Mouse (Mus musculus) common myeloid progenitor, adult 5-6 weeks (primary cell): Measurements from ENCODE around the gene Drd5. TPM values are rescaled to one million over a fixed set of nuclear protein-coding genes. Genes with fewer than 3 reads are reported as not detected.
A peak's percentile ranks its signal among the peaks of the same experiment; 100 is the strongest.

Experiments
- ATAC-seq: replicated peaks from 2 replicates; pipeline ENCODE4 v1.8.0; 2016; ENCODE audit warnings: low read depth, mild to moderate bottlenecking, moderate TSS enrichment, inconsistent platforms; ENCODE audit not compliant: poor library complexity, severe bottlenecking
- total RNA-seq: library from RNA; stranded (forward); fragments of 200-1000, 187-1606 nt; gene quantifications from 2 replicates; pipeline ENCODE4 v1.2.3, GENCODE M21; 2017

Drd5 gene
- not detected in 2 replicates for total RNA-seq

DNA sequence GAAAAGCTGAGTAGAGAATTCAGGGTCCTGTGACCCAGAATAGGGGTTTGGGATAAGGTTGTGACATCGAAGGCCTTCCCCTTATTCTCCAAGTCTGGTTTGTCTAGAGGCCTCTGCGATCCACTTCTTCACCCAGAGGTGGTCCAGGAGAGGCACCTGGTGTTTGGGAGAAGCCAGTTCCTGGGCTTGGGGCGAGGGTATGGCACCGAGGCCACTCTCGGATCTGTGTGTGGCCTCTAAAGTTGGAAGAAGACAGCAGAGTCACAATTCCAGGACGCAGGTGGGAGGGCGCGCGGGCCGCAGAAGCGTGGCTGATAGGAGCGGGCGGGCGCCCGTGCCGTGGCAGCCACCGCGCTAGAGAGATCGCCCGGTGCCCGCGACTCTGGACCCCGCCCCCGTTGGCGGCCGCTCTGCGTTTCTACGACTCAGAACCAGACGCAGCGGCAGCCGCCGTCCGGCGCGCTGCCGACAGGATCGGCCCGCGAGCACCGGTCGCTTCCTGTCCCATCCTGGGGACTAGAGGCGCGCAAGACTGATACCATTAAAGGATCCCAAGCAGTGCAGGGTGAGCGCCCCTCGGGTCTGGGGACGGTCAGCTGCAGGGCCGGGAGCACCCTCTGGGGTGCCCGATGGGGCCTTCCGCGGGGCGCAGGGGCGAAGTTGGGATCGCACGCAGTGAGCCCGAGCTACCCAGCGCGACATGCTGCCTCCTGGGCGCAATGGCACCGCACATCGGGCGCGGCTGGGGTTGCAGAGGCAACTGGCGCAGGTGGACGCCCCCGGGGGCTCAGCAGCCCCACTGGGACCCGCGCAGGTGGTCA is at the start of gene Drd5:
Drd5 (plus strand) TSS at position 402 of the 821 bp plus-strand sequence.
- no peak for ATAC-seq

DNA sequence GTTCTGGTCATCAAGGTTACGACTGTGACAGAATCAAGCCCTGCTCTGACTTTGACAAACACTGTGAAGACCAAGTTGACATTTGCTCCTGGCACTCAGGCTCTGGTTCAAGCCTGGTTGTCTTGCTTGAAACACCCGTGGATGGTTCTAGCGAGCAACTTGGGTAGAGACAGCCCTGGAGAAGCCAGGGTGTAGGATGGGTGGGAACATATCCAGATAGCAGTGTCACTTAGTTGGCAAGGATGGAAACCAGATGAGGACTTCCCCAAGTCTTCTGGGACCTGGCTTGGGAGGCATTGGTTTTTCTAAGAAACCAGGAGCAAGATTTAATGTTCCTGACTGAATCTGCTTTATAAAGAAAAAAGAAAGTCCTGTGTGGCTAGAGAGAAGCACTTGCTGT is 48.2 kb upstream of the Drd5 start:
- ATAC-seq = no peak

DNA sequence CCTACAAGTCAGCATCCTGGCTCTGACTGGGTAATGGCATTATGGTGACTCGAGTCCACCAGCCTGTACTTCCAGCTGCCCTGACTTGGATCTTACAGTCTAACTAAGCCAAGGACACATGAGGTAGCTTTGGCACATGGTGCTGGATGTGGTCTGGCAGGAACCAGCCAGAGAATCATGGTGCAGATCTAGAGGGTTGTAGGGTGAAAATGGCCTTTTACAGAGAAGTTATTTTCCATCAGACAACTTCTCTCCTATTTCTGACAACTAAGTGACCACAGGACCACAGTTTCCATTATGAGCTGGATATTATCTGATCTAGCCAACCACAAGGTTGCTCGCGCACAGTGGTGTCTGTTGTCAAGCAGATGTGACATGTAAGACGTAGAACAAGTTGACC is 45.3 kb upstream of the Drd5 start:
- ATAC-seq = peak; percentile 69

DNA sequence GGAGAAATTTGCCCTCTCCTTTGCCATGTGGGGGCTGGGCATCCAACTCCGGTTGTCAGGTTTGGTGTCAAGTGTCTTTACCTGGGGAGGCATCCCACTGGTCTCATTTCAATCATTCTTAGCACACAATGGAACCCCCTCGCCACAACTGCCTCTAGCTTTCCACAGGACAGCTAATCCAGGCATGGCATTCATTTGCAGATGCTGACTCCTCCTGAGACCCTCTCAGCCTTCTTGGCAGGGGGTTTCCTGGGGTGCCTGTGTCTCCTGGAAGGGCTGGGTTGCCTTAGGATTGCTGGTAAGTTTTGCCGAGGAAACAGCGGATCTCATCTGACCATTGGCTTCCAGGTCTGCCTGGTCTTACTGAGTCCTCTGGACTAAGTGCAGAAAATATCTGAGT is 43.4 kb upstream of the Drd5 start, which contains the start of gene Otop1:
Otop1 (plus strand) TSS at position 202 of the 400 bp plus-strand sequence.
- no peak for ATAC-seq

DNA sequence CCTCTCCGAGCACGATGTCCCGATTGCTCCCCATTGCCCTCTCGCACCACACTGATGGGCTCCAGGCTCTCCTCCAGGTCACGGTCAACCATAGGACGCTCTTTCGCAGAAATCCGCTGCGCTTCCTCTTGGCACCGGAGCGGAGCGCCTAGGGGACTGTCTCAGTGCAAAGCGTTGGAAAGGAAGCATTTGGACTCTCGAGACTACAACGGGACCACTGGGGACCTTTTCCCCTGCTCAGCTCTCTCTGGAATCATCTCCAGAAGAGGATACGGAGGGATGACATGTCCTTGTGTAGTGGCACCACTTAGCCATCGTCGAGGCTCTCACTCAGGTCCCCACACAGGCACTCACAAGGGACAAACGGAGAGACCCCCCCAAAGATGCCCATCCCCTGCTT is 42.7 kb upstream of the Drd5 start:
- ATAC-seq = no peak

DNA sequence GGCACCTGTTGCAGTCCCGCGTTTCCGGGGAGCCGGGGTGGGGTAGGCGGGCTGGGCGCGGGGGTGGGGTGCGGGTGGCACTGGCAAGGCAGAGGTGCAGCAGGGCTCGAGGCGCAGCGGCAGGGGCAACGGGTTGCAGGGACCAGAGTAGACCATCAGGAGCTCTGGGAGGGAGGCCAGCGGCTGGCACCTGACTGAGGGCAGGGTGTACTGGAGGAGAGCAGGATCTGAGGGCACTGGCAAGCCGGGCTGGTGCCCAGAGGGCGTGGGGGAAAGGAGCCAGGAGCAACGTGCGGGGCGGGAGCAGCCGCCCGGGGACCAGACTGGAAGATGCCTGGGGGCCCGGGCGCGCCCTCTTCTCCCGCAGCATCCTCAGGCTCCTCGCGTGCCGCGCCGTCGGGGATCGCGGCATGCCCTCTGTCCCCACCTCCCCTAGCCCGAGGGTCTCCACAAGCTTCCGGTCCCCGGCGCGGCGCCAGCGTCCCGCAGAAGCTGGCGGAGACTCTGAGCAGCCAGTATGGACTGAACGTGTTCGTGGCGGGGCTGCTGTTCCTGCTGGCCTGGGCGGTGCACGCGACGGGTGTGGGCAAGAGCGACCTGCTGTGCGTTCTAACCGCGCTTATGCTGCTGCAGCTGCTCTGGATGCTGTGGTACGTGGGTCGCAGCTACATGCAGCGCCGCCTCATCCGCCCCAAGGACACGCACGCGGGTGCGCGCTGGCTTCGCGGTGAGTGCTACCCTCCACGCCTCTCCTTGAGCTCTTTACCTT is 41.9 kb upstream of the Drd5 start:
- ATAC-seq = 0 out of 2 replicates have a peak, but pooled peaks have one; percentile 12

DNA sequence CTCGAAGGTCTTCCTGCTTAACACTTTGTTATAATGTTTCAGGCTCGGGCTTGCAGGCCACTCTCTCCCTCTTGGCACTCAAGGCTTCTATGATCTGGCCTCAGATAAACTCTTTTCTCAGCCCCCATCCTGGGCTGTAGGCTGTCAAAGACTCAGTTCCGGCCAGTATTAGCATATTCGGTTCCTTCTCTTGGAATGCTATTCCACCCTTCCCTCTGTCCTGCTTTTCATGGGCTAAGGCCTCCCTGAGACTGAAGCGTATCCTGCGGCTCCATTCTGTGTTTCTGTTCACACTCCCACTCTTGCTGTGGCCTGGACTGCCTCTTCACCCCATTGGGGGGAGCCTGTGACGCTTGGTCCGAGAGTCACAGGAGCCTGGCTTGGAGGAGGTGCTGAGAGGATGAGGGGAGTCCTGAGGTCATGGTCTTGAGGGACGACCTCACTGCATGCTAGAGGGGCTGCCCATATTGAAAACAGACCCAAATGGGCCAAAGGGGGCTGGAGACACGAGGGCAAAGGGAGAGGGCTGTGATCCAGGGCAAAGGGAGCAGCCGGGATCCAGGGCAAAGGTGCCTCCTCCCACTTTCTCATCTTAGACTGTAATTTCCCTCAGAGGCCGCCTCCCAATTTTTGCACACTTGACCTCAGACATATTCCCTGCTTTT is 41.1 kb upstream of the Drd5 start:
- ATAC-seq = no peak

DNA sequence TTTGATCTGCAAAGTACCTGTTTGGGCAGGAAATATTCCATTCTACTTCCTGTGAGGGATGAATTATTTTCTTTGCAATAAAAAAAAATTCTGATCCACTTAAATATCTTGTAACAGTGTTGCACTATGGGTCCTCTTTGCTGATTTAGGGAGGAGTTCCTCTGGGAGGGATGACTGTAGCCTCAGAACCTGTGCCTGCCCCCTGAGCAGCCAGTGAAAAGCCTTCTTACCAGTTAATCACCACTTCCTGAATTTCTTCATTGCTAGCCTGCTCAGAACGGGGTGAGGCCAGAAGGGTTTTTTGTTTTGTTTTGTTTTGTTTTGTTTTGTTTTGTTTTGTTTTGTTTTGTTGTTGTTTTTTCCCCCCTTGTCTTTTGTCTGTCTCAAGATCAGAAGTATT is 39.1 kb upstream of the Drd5 start:
- peak; percentile 47; the same call in 1 of the 2 replicates for ATAC-seq

DNA sequence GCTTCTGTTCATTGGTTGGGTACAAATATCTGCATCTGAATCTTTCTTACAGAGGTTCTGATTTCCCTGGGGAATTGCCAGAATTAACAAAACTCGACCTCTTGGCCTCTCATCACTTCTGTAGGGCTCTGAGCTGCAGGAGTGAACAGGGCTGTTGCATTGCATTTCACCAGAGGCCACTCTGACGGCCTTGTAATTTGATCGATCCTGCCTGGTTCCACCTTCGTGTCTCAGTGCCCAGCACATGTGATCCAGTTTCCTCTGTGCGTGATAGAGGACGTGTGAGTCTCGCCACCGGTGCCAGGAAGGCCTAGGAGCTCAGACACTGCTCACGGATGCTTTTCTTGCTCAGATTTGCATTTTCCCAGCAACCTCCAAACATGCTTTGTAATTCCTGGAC is 33.4 kb upstream of the Drd5 start:
- ATAC-seq = no peak

DNA sequence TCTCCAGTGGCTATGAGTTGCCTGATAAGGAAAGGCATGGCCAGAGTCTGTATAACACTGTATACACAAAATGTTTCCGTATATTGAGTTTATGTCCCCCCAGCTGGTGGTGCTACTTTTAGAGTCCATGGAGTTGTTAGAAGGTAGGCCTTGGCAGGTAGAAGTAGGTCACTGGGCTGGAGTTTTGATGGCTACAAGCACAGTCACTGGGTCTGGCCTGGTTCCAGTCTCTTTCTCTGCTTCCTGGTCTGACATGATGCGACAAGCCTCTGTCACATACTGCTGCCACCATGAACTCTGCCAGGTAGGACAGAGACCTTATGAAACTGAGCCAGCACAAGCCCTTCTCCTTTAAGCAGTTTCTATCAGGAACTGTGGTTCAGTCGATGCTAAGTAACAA is 30.7 kb upstream of the Drd5 start:
- no peak for ATAC-seq

DNA sequence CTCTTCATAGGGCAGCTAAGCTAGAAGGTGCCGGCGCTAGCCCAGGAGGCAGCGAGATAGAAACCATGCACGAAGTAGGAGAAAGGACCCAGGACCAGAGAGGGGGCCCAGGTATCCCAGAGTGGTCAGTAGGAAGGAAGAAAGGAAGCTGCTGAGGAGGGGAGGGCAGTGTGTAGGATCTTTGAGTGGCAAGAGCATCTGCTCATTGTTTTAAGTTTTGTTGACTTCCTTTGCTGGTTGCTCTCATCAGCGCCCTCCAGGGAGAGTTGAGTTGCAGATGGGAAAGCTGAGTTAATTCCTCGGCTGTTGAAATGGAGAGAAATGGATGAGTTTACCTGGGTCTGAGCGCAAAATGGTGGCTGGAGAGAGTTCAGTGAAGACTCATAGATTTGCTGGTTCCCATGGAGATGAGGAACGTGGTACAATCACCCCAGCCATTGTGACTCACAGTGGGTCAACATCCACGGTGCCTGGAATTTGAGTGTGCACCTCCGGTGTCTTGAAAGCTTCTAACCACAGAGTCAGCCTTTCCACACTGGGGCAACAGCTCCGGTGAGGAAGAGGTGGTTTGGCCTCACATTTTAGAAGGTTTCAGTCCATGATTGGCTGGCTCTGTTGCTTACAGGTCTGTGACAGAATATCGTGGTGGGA is 17.3 kb upstream of the Drd5 start:
- ATAC-seq = no peak

DNA sequence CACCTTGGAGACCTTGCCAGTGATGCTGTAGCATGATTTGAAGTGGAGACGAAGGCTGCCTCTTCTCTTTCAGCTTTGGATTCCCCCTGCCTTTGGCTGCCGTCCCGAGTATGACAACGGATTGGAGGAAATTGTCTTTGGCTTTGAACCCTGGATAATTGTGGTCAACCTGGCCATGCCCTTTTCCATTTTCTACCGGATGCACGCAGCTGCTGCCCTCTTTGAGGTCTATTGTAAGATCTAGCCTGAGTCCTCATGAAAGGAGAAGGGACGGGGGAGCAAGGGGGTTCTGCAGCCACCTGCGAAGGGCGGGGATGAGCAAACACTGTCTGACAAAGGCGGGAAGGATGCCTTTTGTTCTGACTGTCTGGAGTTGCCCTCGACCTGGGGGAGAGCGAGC is 16.5 kb upstream of the Drd5 start:
- ATAC-seq = no peak

DNA sequence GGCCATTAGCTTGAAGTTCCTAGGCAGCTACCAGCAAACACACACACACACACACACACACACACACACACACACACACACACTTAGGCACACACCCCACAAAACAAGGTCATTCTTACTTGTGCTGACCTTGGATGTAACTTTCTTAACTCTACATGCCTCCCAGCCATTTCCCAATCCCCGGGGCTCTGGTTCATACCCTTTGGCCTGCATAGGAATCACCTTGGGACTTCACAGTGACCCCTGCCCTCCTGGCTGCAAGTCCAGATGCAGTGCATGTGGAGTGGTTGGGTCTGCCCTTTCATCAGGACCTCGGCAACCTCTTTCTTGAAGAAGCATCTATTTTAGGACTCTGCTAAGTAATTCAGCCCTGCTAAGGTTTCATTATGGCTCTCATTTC is 13.9 kb upstream of the Drd5 start:
- ATAC-seq = no peak

DNA sequence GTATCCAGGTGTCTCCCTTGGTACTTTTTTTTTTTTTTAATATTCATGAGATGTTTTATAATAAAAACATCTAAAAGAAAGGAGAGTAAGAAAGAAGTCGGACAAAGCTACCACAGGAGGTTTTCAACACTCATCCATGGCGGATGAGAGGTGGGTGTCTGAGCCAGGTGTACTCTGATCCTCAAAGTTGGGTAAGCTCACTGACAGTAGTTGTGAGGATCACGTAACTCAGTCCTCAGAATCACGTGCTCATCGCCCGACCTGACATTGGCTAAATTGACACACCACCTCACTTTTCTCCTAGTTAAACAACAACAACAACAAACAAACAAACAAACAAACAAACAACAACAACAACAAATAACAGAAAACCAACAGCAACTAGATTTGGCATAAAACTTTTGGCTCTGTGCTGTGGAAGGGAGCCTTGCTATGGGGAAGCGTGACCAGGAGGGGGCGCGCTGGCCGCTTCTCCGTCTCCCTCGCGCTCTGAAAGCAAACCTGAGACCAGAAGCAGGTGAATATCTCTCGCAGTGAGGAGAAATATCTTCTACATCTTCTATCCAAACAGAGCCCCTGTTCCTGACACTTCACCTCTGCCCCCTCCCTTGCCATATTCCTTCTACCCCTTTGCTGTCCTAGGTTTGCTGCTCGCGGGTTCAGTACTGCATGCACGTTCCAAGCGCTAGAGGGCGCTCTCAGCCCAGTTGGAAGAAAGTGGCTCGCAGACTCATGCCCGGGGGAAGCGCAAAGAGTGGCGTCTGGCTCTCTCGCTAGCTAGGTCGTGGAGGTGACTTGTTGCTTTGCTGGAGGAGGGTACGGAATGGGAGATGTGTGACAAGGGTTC is 11.7 kb upstream of the Drd5 start:
- peak; percentile 94 for ATAC-seq

DNA sequence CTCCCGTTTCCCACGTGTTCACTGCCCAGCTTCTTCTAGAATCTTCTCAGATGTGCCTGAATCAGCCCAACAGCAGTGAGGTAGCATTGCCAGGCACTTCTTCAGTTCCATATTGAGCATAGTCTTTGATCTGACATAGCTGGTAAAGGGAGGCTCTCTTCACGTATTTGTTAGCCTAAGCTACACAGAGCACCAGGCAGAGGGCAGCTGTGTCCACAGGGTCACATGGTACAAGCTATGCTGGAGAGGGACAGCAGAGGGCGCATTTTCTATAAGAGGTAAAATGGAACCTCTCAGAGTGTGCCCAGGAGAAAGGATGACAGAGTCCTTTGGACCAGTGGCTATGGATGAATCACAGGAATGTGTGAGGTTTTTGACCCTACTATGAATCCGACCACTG is 10.3 kb upstream of the Drd5 start:
- ATAC-seq = peak; percentile 75

DNA sequence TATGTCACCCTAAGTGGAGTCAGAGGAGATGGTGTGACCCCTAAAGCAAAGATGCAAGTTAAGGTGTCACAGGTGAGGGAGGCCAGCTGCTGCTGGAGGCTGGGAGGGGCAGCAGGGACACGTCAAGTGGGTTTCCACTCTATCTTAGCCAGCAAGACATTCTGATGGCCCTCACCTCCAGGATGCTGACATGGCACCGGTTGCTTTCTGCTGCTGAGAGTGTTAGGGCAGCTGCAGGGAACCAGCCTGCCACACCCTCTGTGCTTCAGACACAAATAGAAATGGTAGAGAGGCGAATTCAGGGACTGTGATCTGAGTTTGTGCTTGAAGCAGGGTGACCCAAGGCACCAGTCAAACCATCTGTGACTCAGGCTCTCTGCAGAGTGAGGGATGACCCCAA is 9.4 kb upstream of the Drd5 start:
- ATAC-seq = no peak

DNA sequence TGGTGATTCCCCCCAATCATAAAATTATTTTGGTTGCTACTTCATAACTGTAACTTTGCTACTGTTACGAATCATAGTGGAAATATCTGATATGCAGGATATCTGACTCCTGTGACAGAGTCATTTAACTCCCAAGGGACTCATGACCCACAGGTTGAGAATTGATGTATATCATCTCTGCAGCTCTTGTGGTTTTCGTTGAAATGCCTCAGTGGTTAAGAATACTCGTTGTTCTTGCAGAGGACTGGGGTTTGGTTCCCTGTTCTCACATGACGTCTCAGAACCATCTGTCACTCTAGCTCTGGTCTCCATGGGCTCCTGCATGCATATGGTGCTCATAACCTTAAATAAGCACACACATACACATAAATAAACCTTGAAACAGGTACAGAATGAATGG is 14.2 kb downstream of the Drd5 start:
- ATAC-seq = no peak

DNA sequence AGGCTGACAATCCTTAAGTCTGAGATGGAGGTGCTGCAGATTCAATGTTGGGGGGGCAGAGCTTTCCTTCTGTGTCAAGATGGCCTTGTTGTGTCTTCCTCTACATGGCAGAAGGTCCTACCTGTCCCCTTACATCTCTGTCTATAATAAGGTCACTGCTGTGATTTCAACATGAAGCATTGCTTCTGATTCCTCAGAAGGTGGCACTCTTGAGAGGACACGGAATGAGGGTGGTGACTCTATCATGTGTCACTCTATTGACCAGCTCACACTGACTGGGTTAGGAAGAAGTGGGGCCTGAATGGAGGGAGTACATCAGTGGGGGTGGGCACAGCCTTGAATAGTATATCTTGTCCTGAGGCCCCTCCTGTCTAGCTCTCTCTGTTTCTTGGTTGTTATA is 15.4 kb downstream of the Drd5 start:
- no peak for ATAC-seq

DNA sequence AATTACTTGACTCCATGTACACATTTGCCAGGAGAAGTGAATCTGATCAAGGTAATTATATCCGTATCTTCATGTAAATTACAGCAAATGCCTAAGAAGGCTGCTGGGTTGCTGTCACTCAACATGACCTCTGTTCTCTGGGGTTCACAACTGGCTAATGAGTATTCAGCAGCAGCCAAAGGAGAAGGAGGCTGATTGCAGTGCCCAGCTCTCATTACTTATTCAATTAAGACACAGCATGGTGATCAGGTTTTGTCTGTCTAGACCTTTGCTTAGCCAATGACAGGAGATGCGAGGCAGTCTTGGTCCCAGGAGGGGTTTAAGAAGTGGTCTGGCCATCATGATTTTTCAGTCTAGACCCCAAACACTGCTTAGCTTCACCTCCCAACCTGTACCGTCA is 23.9 kb downstream of the Drd5 start:
- no peak for ATAC-seq
